Mouse (Mus musculus): ENCODE measurements at regions not wholly inside any gene's neighbourhood (a gene's known extent, or its start where the extent isn't known, plus 50 kb on each side); places are given as distances from the start of the nearest gene placed in this dataset.

DNA sequence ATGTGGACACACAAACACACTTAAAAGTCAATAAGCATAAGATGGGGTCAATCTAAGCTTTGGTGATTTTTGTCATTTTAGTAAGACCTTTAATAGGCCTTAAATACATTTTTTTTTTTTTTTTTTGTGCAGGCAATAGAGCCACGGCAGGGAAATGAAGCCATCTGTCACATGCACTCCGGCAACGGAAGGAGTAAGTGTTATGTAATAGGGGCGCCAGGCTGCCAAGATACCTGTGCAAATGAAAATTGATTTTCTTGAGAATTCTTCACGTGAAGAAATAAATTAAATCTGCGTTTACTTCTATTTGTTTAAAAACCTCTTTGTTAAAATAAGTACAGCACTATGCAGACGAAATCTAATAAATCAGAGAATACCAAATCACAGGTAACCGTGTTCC lies 54.6 kb upstream of the Card11 start:
- 91% methylated on average over 8 of the region's 8 CpGs for WGBS
- Histone ChIP-seq H3K27ac (no peak overlapping the region), H3K36me3 (no peaks in the 10 kb centered on the region), H3K4me1 (no peaks in the 10 kb centered on the region), H3K4me3 (no peak overlapping the region), H3K9me3 (replicated peaks) (peaks cover 6% of the 10 kb centered on the region; the same call in 1 of the 2 replicates), H3K27me3 (ENCODE audit: low read depth, poor library complexity, severe bottlenecking) (no peaks in the 10 kb centered on the region)
- no peak for DNase-seq (ENCODE audit: low spot score)

DNA sequence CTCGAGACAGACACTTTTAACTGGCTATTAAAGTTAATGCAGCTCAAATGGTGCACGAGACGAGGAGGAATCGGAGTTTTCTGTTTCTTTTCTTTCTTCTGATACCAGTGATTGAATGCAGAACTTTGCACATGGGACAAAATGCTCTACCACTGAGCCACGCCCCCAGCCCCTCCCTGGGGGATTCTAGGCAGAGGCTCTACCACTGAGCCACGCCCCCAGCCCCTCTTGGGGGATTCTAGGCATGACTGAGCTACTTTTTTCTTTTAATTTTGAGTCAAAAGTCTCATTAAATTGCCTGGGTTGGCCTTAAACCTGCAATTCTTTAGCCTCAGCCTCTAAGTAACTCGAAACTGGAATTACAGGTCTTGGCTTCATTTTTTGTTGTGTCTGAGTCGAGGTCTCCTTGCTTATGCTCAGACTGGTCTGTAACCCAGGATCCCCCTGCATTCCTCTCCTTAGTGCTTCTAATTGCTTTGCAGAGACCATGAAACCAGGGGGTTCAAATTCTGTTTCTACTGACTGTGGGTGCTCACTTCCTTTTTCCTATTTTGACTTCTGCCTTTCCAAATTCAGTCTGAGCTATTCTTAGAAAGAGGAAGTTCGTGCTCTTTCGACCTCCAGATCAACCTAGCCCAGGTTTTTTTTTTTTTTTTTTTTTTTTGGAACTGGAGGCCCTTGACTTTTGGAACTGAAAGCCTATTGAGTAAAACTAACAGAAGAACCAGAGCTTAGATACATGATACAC lies 55.4 kb upstream of the Card11 start:
- Histone ChIP-seq H3K4me3 (no peak overlapping the region), H3K4me1 (no peaks in the 10 kb centered on the region), H3K27ac (no peak overlapping the region), H3K36me3 (no peaks in the 10 kb centered on the region), H3K27me3 (ENCODE audit: low read depth, poor library complexity, severe bottlenecking) (no peaks in the 10 kb centered on the region), H3K9me3 (replicated peaks) (peaks cover 6% of the 10 kb centered on the region; the same call in 1 of the 2 replicates)
- no peak for DNase-seq (ENCODE audit: low spot score)
- 83% methylated on average over 10 of the region's 10 CpGs for WGBS

DNA sequence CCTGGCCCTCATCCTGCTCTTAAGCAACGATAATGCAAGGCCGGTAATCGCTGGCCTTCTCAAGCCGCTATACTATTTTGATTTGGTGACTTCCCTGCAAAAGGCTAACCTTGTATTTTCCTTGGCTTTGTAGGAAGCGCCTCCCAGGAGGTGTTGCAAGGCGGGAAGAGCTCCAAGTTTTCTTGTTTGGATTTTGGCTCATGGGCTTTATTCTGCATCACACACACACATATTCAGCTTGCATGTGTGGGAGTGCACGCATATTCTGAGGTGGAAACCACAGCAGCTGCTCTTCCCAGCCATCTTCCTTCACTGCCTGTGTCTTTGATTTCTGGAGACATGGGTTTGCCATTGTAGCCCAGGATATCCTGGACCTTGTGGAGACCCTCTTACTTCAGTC lies 57.8 kb upstream of the Card11 start:
- WGBS = 85% methylated on average over 7 of the region's 7 CpGs
- Histone ChIP-seq H3K4me3 (no peak overlapping the region), H3K9me3 (replicated peaks) (no peaks in the 10 kb centered on the region), H3K4me1 (no peaks in the 10 kb centered on the region), H3K36me3 (no peaks in the 10 kb centered on the region), H3K27me3 (ENCODE audit: low read depth, poor library complexity, severe bottlenecking) (no peaks in the 10 kb centered on the region), H3K27ac (no peak overlapping the region)
- no peak for DNase-seq (ENCODE audit: low spot score)

DNA sequence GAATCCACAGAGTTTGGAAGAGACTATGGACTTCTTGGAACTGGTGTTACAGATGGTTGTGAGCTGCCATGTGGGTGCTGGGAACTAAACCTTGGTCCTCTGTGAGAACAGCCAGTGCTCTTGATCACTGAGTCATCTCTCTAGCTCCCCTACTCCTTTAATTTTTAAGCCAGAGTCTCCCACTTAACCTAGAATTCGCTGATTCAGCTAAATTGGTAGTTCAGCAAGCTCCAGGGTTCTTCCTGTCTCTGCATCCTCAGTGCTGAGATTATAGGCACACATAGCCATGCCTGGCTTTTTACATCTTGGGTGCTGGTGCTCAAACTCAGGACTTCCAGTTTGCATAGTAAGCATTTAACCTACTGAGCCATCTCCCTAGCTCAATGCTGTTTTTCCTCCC lies 58.5 kb upstream of the Card11 start:
- H3K4me3 ChIP-seq = no peak overlapping the region
- no peaks in the 10 kb centered on the region for H3K27me3 ChIP-seq (ENCODE audit: low read depth, poor library complexity, severe bottlenecking)
- H3K9me3 ChIP-seq (replicated peaks) = no peaks in the 10 kb centered on the region
- H3K27ac ChIP-seq = no peak overlapping the region
- H3K36me3 ChIP-seq = no peaks in the 10 kb centered on the region
- whole genome bisulfite sequencing = 80% methylated on average over 1 of the region's 1 CpGs
- no peak for DNase-seq (ENCODE audit: low spot score)
- H3K4me1 ChIP-seq = no peaks in the 10 kb centered on the region

DNA sequence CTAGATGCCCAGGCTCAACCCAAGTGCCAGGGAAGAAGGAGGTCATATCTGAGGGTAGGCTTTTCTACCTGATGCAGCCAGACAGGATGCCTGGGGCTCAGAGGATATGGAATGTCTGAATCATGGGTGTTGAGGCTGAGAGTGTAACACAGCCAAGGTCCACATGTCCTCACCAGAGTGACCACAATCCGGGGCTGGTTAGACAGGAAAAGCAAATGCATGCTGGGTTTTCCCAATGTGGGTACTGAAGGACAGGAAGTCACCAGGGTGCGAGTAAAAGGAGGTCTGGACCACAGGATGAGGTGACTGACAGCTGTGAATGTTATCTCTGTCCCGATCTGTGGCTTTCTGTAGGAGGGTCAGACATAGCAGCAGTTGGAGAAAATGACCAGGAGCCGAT lies 61.8 kb upstream of the Card11 start:
- DNase-seq (ENCODE audit: low spot score) = no peak
- H3K4me1 ChIP-seq = no peaks in the 10 kb centered on the region
- H3K9me3 ChIP-seq (replicated peaks) = no peaks in the 10 kb centered on the region
- no peak overlapping the region for H3K27ac ChIP-seq
- 76% methylated on average over 4 of the region's 4 CpGs for WGBS
- H3K4me3 ChIP-seq = no peak overlapping the region
- H3K27me3 ChIP-seq (ENCODE audit: low read depth, poor library complexity, severe bottlenecking) = no peaks in the 10 kb centered on the region
- no peaks in the 10 kb centered on the region for H3K36me3 ChIP-seq

DNA sequence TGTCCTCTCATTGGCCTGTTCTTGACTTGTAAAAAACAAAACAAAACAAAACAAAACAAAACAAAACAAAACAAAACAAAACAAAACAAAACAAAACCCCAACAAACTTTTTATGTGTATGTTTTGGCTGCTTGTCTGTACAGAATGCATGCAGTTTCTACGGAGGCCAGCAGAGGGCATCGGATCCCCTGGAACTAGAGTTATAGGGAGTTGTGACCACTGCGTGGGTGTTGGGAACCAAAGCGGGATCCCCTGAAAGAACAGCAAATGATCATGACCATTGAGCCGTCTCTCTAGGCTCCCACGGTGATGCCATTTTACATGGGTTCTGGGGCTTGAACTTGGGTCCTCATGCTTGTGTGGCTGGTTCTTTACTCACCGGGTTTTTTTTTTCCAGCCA lies 67.2 kb upstream of the Card11 start:
- no peak overlapping the region for H3K4me3 ChIP-seq
- H3K4me1 ChIP-seq = no peaks in the 10 kb centered on the region
- no peak overlapping the region for H3K27ac ChIP-seq
- no peak for DNase-seq (ENCODE audit: low spot score)
- no peaks in the 10 kb centered on the region for H3K27me3 ChIP-seq (ENCODE audit: low read depth, poor library complexity, severe bottlenecking)
- no peaks in the 10 kb centered on the region for H3K9me3 ChIP-seq (replicated peaks)
- no peaks in the 10 kb centered on the region for H3K36me3 ChIP-seq
- 83% methylated on average over 7 of the region's 7 CpGs for WGBS

DNA sequence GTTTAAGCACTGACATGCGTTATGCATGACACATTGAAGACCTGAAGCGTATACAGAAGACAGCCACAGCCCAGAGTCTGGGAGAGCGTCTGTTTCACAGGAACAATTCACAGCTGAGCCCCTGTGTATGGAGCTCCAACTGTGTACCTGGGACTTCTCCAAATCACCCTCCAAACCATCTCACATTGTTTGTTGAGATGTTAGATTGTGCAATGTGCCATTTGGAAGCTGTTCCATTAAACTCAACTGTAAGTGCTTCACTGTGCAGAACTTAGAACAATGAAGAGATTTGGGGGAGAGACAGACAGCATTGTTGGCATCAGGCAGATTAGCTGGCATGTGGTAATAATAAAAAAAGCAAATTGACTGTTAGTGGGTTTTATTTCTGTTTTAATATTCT lies 74.1 kb upstream of the Card11 start:
- WGBS = 87% methylated on average over 3 of the region's 3 CpGs
- no peak overlapping the region for H3K27ac ChIP-seq
- H3K4me1 ChIP-seq = no peaks in the 10 kb centered on the region
- no peaks in the 10 kb centered on the region for H3K27me3 ChIP-seq (ENCODE audit: low read depth, poor library complexity, severe bottlenecking)
- H3K4me3 ChIP-seq = no peak overlapping the region
- no peak for DNase-seq (ENCODE audit: low spot score)
- H3K9me3 ChIP-seq (replicated peaks) = no peaks in the 10 kb centered on the region
- no peaks in the 10 kb centered on the region for H3K36me3 ChIP-seq

DNA sequence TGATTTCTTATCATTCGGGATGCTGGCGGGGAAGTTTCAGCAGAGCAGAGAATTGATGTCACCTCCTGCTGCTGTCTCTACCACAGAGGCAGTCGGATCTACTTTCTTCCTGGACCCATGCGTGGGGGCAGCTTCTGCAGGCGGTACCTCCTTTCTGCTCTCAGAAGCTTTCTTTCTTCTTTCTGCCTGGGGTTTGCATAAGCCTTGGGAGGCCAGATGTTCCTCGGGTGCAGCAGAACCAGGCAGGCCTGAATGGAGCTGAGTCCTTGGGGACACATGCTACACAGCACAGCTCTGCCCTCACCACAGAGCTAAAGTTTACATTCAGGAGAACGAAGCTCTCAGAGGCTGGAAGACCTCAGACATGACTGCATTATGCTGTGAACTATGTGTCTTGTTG lies 75.8 kb upstream of the Card11 start:
- WGBS = 73% methylated on average over 7 of the region's 7 CpGs
- no peaks in the 10 kb centered on the region for H3K4me1 ChIP-seq
- no peak overlapping the region for H3K4me3 ChIP-seq
- H3K36me3 ChIP-seq = no peaks in the 10 kb centered on the region
- no peak overlapping the region for H3K27ac ChIP-seq
- DNase-seq (ENCODE audit: low spot score) = no peak
- no peaks in the 10 kb centered on the region for H3K27me3 ChIP-seq (ENCODE audit: low read depth, poor library complexity, severe bottlenecking)
- no peaks in the 10 kb centered on the region for H3K9me3 ChIP-seq (replicated peaks)

DNA sequence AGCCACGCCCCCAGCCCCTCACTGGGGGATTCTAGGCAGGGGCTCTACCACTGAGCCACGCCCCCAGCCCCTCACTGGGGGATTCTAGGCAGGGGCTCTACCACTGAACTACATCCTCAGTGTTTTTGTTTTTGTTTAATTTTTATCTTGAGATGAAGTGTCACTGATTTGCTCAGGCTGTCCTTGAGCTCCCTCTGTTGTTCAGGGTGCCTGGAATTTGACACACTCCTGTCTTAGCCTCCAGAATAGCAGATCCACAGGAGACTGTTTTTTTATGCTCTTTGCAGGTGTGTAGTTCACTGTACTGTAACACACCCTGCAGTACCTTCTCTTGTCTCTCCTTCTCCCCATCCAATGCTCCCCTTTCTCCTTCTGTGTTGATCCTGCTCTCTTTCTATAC lies 76.6 kb upstream of the Card11 start:
- H3K4me3 ChIP-seq = no peak overlapping the region
- H3K27ac ChIP-seq = no peak overlapping the region
- DNase-seq (ENCODE audit: low spot score) = no peak
- WGBS = 89% methylated on average over 2 of the region's 2 CpGs
- no peaks in the 10 kb centered on the region for H3K9me3 ChIP-seq (replicated peaks)
- no peaks in the 10 kb centered on the region for H3K27me3 ChIP-seq (ENCODE audit: low read depth, poor library complexity, severe bottlenecking)
- no peaks in the 10 kb centered on the region for H3K4me1 ChIP-seq
- H3K36me3 ChIP-seq = no peaks in the 10 kb centered on the region

DNA sequence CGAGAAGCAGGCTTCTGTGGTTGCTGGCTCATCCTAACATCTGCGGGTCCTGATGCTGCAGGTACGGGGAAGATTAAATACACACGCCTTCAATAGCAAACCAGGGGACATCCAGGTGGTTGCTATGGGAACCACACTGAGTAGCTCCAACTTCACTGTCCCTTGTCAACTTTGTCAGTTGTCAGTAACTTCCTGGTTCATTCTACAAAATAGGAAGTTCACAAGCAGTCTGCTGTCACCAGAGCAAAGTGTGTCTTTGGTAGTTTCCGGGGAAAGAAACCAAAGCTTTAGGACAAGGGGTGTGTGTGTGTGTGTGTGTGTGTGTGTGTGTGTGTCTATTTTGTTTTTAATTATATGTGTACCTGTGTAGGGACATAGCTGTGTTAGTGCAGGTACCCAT lies 80.5 kb upstream of the Card11 start:
- no peak overlapping the region for H3K27ac ChIP-seq
- WGBS = 84% methylated on average over 5 of the region's 5 CpGs
- H3K4me3 ChIP-seq = no peak overlapping the region
- H3K36me3 ChIP-seq = no peaks in the 10 kb centered on the region
- H3K4me1 ChIP-seq = peaks cover 7% of the 10 kb centered on the region; the same call in 1 of the 2 replicates
- no peak for DNase-seq (ENCODE audit: low spot score)
- no peaks in the 10 kb centered on the region for H3K27me3 ChIP-seq (ENCODE audit: low read depth, poor library complexity, severe bottlenecking)
- H3K9me3 ChIP-seq (replicated peaks) = no peaks in the 10 kb centered on the region

DNA sequence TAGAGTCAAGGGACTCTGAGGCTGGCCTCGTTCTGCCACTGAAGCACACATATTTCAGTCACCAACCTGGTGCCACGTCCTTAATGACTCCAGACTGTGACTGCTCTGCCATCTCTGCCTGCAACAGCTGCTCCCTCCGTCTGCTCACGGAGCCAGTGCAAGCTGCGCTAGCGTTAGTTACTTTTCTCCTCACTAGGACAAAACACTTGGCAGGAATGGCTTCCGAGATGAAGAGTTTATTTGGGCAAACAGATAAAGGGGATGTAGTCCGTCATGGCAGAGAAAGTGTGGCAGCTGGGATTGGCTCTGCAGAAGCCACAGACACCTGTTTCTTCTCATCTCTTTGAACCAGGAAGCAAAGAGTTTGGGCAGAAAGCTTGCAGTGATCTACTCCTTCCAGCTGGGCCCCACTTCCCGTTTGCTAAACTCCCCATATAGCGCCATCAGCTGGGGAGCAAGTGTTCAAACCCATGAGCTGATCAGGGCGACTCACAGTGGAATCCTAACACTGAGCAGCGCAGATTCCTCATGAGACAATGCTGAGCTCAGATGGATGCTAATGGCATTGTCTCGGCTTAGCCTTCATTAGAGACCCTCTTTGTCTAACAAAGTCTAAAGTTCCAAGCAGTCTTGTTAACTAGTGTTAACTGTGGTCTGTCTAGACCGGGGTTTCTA lies 83.8 kb upstream of the Card11 start:
- Histone ChIP-seq H3K27ac (no peak overlapping the region), H3K9me3 (replicated peaks) (no peaks in the 10 kb centered on the region), H3K4me3 (no peak overlapping the region), H3K27me3 (ENCODE audit: low read depth, poor library complexity, severe bottlenecking) (no peaks in the 10 kb centered on the region), H3K4me1 (peaks cover 7% of the 10 kb centered on the region; the same call in 1 of the 2 replicates), H3K36me3 (no peaks in the 10 kb centered on the region)
- no peak for DNase-seq (ENCODE audit: low spot score)
- 88% methylated on average over 14 of the region's 14 CpGs for whole genome bisulfite sequencing

DNA sequence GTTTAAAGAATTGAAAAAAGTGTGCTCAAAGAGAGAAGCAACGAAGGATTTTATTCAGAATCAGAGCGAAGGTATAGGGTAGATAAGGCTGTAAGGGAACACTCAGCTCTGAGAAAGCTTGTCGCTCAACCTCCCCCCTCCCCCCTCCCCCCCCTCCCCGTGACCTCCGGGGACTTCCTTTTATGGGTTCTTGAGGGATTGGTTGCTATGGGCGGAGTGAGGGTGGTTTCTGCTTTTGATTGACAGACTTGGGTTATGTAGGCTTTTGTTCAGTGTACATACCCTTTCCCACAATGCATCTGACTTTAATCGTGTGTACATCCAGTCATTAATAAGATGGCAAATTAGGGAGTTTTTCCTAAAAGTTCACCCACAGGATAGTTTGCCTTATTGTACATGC lies 84.4 kb upstream of the Card11 start:
- no peak overlapping the region for H3K27ac ChIP-seq
- DNase-seq (ENCODE audit: low spot score) = no peak
- H3K9me3 ChIP-seq (replicated peaks) = no peaks in the 10 kb centered on the region
- H3K4me1 ChIP-seq = peaks cover 7% of the 10 kb centered on the region; the same call in 1 of the 2 replicates
- no peaks in the 10 kb centered on the region for H3K36me3 ChIP-seq
- WGBS = 72% methylated on average over 5 of the region's 7 CpGs
- H3K4me3 ChIP-seq = no peak overlapping the region
- no peaks in the 10 kb centered on the region for H3K27me3 ChIP-seq (ENCODE audit: low read depth, poor library complexity, severe bottlenecking)

DNA sequence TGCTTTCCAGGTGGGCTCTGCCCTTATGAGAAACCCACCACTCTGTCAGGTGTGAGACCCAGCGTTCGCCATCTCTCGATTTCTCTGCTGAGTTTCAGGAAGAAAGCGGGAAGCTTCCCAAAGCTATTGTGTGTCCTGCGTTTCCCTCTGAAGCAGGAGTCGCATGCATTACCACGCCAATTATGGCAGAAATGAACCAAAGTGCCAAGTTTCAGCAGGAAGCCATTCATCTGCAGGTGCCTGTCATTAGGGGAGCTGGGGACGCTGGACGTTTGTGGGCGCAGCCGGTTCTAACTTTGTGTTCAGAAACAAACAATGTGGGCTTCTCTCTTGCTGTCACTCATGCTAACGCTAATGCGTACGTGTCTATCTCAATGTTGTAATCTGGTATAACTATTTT lies 91.3 kb upstream of the Card11 start:
- Histone ChIP-seq H3K9me3 (replicated peaks) (no peaks in the 10 kb centered on the region), H3K27ac (no peak overlapping the region), H3K4me3 (no peak overlapping the region), H3K36me3 (no peaks in the 10 kb centered on the region), H3K27me3 (ENCODE audit: low read depth, poor library complexity, severe bottlenecking) (0 out of 2 replicates have a peak, but pooled peaks cover 4% of the 10 kb centered on the region), H3K4me1 (no peaks in the 10 kb centered on the region)
- no peak for DNase-seq (ENCODE audit: low spot score)
- WGBS = 83% methylated on average over 14 of the region's 14 CpGs
